Mouse (Mus musculus) MEL (cell line): ENCODE results near the gene Abcg1. TPM values are rescaled to one million over a fixed set of nuclear protein-coding genes. Genes with fewer than 3 reads are reported as not detected.

Experiments used
- DNase-seq: peaks from one replicate; pipeline ENCODE4 v3.0.0; 2011; ENCODE audit warnings: low read depth, low spot score
- H3K27ac ChIP-seq: 2 replicates; pipeline ENCODE4 v1.5.1; 2012; ENCODE audit warnings: low read depth, mild to moderate bottlenecking, control low read depth, low read length, moderate library complexity; ENCODE audit not compliant: control insufficient read depth
- H3K27me3 ChIP-seq, 2 experiments: fragments of 150-350 bp in 1 of 2; sonication (generic) in 1 of 2; 2 replicates each; pipeline ENCODE4 v1.6.1; 2012; ENCODE audit warnings: low read length in 2 of 2, mild to moderate bottlenecking in 2 of 2, improper control_type of control experiment in 1 of 2, moderate library complexity in 1 of 2; ENCODE audit not compliant: insufficient read depth in 2 of 2, control insufficient read depth in 1 of 2
- H3K36me3 ChIP-seq, 2 experiments: 2 replicates each; pipeline ENCODE4 v1.6.1; 2012 to 2014; ENCODE audit warnings: low read length in 2 of 2, improper control_type of control experiment in 1 of 2, inconsistent platforms in 1 of 2, mild to moderate bottlenecking in 1 of 2; ENCODE audit not compliant: insufficient read depth in 2 of 2, control insufficient read depth in 1 of 2
- H3K4me1 ChIP-seq, 2 experiments: fragments of 150-350 bp in 1 of 2; sonication (generic) in 1 of 2; 2 replicates each; pipeline ENCODE4 v1.6.1; 2012; ENCODE audit warnings: low read length in 2 of 2, improper control_type of control experiment in 1 of 2, mild to moderate bottlenecking in 1 of 2; ENCODE audit not compliant: insufficient read depth in 2 of 2, control insufficient read depth in 1 of 2
- H3K4me3 ChIP-seq, 2 experiments: fragments of 150-350 bp in 1 of 2; sonication (generic) in 1 of 2; 2 replicates each; pipeline ENCODE4 v1.5.1; 2012; ENCODE audit warnings: low read depth in 2 of 2, low read length in 2 of 2, mild to moderate bottlenecking in 2 of 2, moderate library complexity in 2 of 2, control low read depth in 1 of 2, improper control_type of control experiment in 1 of 2; ENCODE audit not compliant: control insufficient read depth in 1 of 2, insufficient read depth in 1 of 2
- H3K79me2 ChIP-seq: 2 replicates; pipeline ENCODE4 v1.6.1; 2012; ENCODE audit warnings: mild to moderate bottlenecking, low read length, moderate library complexity; ENCODE audit not compliant: control insufficient read depth, poor library complexity, insufficient read depth
- H3K9ac ChIP-seq: 2 replicates; pipeline ENCODE4 v1.6.1; 2012; ENCODE audit warnings: low read depth, mild to moderate bottlenecking, control low read depth, low read length, moderate library complexity; ENCODE audit not compliant: control insufficient read depth, poor library complexity, severe bottlenecking
- H3K9me3 ChIP-seq: fragments of 150-350 bp; sonication (generic); replicated peaks from 2 replicates; pipeline ENCODE4 v1.6.1; 2012; ENCODE audit warnings: mild to moderate bottlenecking, low read length, improper control_type of control experiment, moderate library complexity; ENCODE audit not compliant: insufficient read depth
- BHLHE40 ChIP-seq: IDR thresholded peaks from 2 replicates; pipeline ENCODE4 v1.6.1; 2012; ENCODE audit warnings: low read depth, mild to moderate bottlenecking, inconsistent platforms, low read length, improper control_type of control experiment, borderline replicate concordance
- CHD2 ChIP-seq: IDR thresholded peaks from 2 replicates; pipeline ENCODE4 v1.6.1; 2011; ENCODE audit warnings: low read length, improper control_type of control experiment
- CTCF ChIP-seq, 3 experiments: IDR thresholded peaks in 2 of 3; conservative IDR thresholded peaks in 1 of 3; 2 replicates each; pipeline ENCODE4 v1.5.1; 2011 to 2012; ENCODE audit warnings: low read length in 3 of 3, low read depth in 2 of 3, mild to moderate bottlenecking in 2 of 3, improper control_type of control experiment in 1 of 3, inconsistent platforms in 1 of 3, mixed read lengths in 1 of 3, moderate library complexity in 1 of 3; ENCODE audit not compliant: control insufficient read depth in 1 of 3, insufficient read depth in 1 of 3, poor library complexity in 1 of 3, severe bottlenecking in 1 of 3
- E2F4 ChIP-seq: IDR thresholded peaks from 2 replicates; pipeline ENCODE4 v1.6.1; 2011; ENCODE audit warnings: low read depth, low read length, improper control_type of control experiment, borderline replicate concordance
- EP300 ChIP-seq, 2 experiments: IDR thresholded peaks; 2 replicates each; pipeline ENCODE4 v1.6.1; 2011; ENCODE audit warnings: improper control_type of control experiment in 2 of 2, low read length in 2 of 2, low read depth in 1 of 2, mild to moderate bottlenecking in 1 of 2
- ETS1 ChIP-seq: IDR thresholded peaks from 2 replicates; pipeline ENCODE4 v1.6.1; 2012; ENCODE audit warnings: low read depth, mild to moderate bottlenecking, inconsistent platforms, low read length, improper control_type of control experiment, moderate library complexity
- GATA1 ChIP-seq: IDR thresholded peaks from 2 replicates; pipeline ENCODE4 v1.6.1; 2011; ENCODE audit warnings: low read depth, low read length, improper control_type of control experiment
- MAFK ChIP-seq: IDR thresholded peaks from 2 replicates; pipeline ENCODE4 v1.6.1; 2011; ENCODE audit warnings: low read depth, mild to moderate bottlenecking, low read length, improper control_type of control experiment, borderline replicate concordance
- MAZ ChIP-seq: IDR thresholded peaks from 2 replicates; pipeline ENCODE4 v1.6.1; 2012; ENCODE audit warnings: low read depth, mild to moderate bottlenecking, inconsistent platforms, low read length, improper control_type of control experiment
- MEF2A ChIP-seq: IDR thresholded peaks from 2 replicates; pipeline ENCODE4 v1.6.1; 2014; ENCODE audit warnings: low read depth, mild to moderate bottlenecking, inconsistent platforms, low read length, improper control_type of control experiment; ENCODE audit not compliant: poor library complexity, insufficient replicate concordance, severe bottlenecking; ENCODE audit errors: extremely low read depth
- MXI1 ChIP-seq: IDR thresholded peaks from 2 replicates; pipeline ENCODE4 v1.6.1; 2011; ENCODE audit warnings: mild to moderate bottlenecking, low read depth, low read length, improper control_type of control experiment
- NELFE ChIP-seq: IDR thresholded peaks from 2 replicates; pipeline ENCODE4 v1.6.1; 2011; ENCODE audit warnings: low read depth, low read length, improper control_type of control experiment
- POLR2A ChIP-seq, 2 experiments: IDR thresholded peaks; 2 replicates each; pipeline ENCODE4 v1.6.1; 2011 to 2012; ENCODE audit warnings: low read length in 2 of 2, mild to moderate bottlenecking in 2 of 2, control low read depth in 1 of 2, improper control_type of control experiment in 1 of 2, low read depth in 1 of 2, moderate library complexity in 1 of 2; ENCODE audit not compliant: control insufficient read depth in 1 of 2, insufficient read depth in 1 of 2, poor library complexity in 1 of 2
- POLR2AphosphoS5 ChIP-seq: IDR thresholded peaks from 2 replicates; pipeline ENCODE4 v1.6.1; 2012; ENCODE audit warnings: low read depth, borderline replicate concordance, mild to moderate bottlenecking, inconsistent platforms, low read length, moderate library complexity, mixed read lengths
- RCOR1 ChIP-seq: IDR thresholded peaks from 2 replicates; pipeline ENCODE4 v1.6.1; 2012; ENCODE audit warnings: low read depth, mild to moderate bottlenecking, inconsistent platforms, low read length, improper control_type of control experiment
- SIN3A ChIP-seq: IDR thresholded peaks from 2 replicates; pipeline ENCODE4 v1.6.1; 2012; ENCODE audit warnings: low read length, improper control_type of control experiment, inconsistent platforms
- TCF12 ChIP-seq: IDR thresholded peaks from 2 replicates; pipeline ENCODE4 v1.6.1; 2014; ENCODE audit warnings: low read depth, mild to moderate bottlenecking, inconsistent platforms, low read length, improper control_type of control experiment, moderate library complexity
- USF2 ChIP-seq, 2 experiments: IDR thresholded peaks; 2 replicates each; pipeline ENCODE4 v1.6.1; 2011 to 2012; ENCODE audit warnings: improper control_type of control experiment in 2 of 2, low read length in 2 of 2, borderline replicate concordance in 1 of 2, inconsistent platforms in 1 of 2, low read depth in 1 of 2, mild to moderate bottlenecking in 1 of 2; ENCODE audit not compliant: insufficient read depth in 1 of 2
- ZC3H11A ChIP-seq: IDR thresholded peaks from 2 replicates; pipeline ENCODE4 v1.6.1; 2012; ENCODE audit warnings: low read depth, mild to moderate bottlenecking, inconsistent platforms, low read length, improper control_type of control experiment
- polyA plus RNA-seq, 2 experiments: library from polyadenylated mRNA; stranded (reverse) in 1 of 2; unstranded in 1 of 2; fragments of >175 nt in 1 of 2; fragments of >200 nt in 1 of 2; gene quantifications; 2 replicates each; pipeline versions ENCODE4 v1.2.1 to v1.2.4; 2012; ENCODE audit warnings: low replicate concordance in 2 of 2, low read depth in 1 of 2; ENCODE audit not compliant: insufficient read length in 2 of 2, insufficient read depth in 1 of 2, missing spikeins in 1 of 2
- total RNA-seq: library from RNA; depleted of rRNA; stranded (reverse); fragments of 300-350 nt; gene quantifications from 2 replicates; pipeline ENCODE4 v1.2.3, GENCODE M21; 2012

Abcg1 gene
- total and polyA plus RNA-seq, 3 experiments = 11.6 to 18.0 TPM; not detected in 1

DNA sequence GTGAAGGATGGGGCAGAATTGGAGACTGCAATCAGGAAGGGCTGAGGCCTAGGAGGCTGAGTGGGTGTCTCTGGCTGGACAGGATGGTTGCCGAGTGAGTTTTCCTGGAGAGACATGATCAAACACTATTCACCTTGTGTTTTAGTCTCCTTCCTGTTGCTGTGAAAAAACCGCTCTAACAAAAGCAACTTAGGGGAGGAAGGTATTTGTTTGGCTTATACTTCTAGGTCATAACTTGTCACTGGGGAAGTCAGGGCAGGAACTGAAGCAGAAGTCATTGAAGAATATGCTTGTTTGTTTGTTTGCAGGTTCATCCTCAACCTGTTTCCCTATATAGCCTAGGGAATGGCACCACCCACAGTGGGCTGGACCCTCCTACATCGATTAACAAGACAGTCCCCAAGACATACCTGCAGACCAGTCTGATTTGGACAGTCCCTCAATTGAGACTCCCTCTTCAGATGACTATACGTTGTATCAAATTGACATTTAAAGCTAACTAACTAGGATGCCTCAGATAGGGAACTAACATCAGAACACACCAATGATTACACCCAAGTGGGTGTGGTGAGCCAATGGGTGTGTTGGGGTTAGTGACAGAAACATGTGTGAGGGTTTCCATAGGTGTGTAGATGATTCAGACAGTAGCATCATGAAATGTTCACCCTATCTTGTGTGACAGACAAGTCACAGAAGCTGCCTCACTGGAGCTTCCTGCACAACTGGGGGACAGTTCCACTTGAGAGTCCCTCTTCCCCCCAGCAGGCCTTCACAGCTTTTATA lies 25.0 kb downstream of the Abcg1 start:
- H3K36me3 ChIP-seq = peaks cover 0 to 5% of the 10 kb centered on the region in 2 experiments; a peak in 3 of 4 replicates
- peaks cover 5 to 7% of the 10 kb centered on the region in 2 experiments; a peak in 3 of 4 replicates for H3K4me1 ChIP-seq

DNA sequence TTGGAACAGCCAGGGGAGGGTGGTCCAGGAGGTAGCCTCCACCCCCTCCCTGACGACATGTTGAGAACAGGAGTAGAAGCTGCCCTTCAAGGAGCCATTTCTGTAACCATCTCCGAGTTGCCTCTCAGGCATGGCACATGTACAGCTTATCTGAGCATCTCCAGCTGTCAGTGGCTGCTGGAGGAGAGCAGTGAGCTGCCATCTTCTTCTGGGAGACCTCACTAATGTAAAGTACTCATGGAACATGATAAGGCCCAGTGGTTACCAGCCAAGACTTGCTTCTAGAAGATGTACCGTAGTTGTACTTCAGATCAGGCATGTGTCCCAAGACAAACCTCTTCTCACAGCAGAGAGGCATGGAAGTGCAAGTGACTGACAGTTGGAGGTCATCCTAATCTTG lies 28.0 kb downstream of the Abcg1 start:
- H3K36me3 ChIP-seq = peaks cover 0 to 14% of the 10 kb centered on the region in 2 experiments; a peak in 3 of 4 replicates
- no peaks in the 10 kb centered on the region for H3K9me3 ChIP-seq
- no peak overlapping the region for H3K9ac ChIP-seq
- H3K79me2 ChIP-seq = no peaks in the 10 kb centered on the region; the same call in 1 of the 2 replicates
- TF ChIP-seq ETS1 (0 out of 2 replicates have a peak, but pooled peaks have one; percentile 16), MXI1 (no peak)
- DNase-seq = no peak
- no peak overlapping the region for H3K4me3 ChIP-seq
- no peak overlapping the region for H3K27ac ChIP-seq
- H3K27me3 ChIP-seq = no peaks in the 10 kb centered on the region
- H3K4me1 ChIP-seq = peaks cover 13 to 20% of the 10 kb centered on the region in 2 experiments

More for the DNA sequence above, 25.0 kb downstream of the Abcg1 start:
- Histone ChIP-seq H3K9ac (no peak overlapping the region), H3K27ac (no peak overlapping the region), H3K9me3 (no peaks in the 10 kb centered on the region), H3K4me3 (no peak overlapping the region), H3K79me2 (no peaks in the 10 kb centered on the region), H3K27me3 (no peaks in the 10 kb centered on the region)
- TF ChIP-seq RCOR1 = no peak
- TF ChIP-seq EP300 (IDR thresholded peaks at IDR 0.05; ENCODE audit: low read depth in 1 of 2, low read length in 2 of 2) = no peak
- TF ChIP-seq SIN3A = no peak
- no peak for TF ChIP-seq MAZ
- TF ChIP-seq CHD2 = no peak
- TF ChIP-seq NELFE = no peak
- TF ChIP-seq MAFK = no peak
- no peak for TF ChIP-seq CTCF (IDR thresholded peaks at IDR 0.05 in 2 of 3, conservative IDR thresholded peaks at IDR 0.05 in 1 of 3; ENCODE audit: control insufficient read depth in 1 of 3, insufficient read depth in 1 of 3, low read depth in 2 of 3, low read length in 3 of 3, poor library complexity in 1 of 3, severe bottlenecking in 1 of 3)
- no peak for TF ChIP-seq GATA1
- TF ChIP-seq MEF2A = no peak
- TF ChIP-seq E2F4 = no peak
- DNase-seq = peak; percentile 49

DNA sequence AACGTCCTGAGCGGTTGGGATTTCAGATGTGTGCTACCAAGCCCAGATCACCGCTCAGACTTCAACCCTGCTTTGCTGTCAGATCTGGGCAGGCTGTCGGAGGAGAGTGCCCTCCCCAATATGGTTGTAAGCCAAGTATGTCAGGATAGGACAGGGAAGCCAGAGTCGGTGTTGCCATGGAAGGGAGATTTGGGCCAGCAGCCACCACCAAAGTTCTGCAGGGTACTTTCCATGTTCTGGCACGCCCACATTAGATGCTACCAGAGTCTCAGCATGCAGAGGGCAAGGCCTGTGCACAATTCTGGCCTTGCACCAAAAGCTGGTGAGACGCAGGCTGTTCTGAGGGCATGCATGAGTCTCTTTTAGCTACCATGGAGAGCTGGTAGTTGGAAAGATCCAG lies 28.7 kb downstream of the Abcg1 start:
- H3K36me3 ChIP-seq = peaks cover 0 to 21% of the 10 kb centered on the region in 2 experiments; a peak in 3 of 4 replicates
- no peaks in the 10 kb centered on the region for H3K27me3 ChIP-seq
- no peaks in the 10 kb centered on the region for H3K9me3 ChIP-seq
- no peak for TF ChIP-seq SIN3A
- no peak for TF ChIP-seq ZC3H11A
- no peak for TF ChIP-seq BHLHE40
- no peak for TF ChIP-seq POLR2AphosphoS5
- no peak for TF ChIP-seq POLR2A (IDR thresholded peaks at IDR 0.05; ENCODE audit: control insufficient read depth in 1 of 2, insufficient read depth in 1 of 2, low read depth in 1 of 2, low read length in 2 of 2, poor library complexity in 1 of 2)
- no peak for TF ChIP-seq TCF12
- no peak for TF ChIP-seq USF2 (IDR thresholded peaks at IDR 0.05; ENCODE audit: borderline replicate concordance in 1 of 2, insufficient read depth in 1 of 2, low read depth in 1 of 2, low read length in 2 of 2)
- no peaks in the 10 kb centered on the region; the same call in none of the 2 replicates for H3K79me2 ChIP-seq
- no peak for DNase-seq
- H3K4me3 ChIP-seq = no peak overlapping the region
- no peak overlapping the region for H3K27ac ChIP-seq
- no peak overlapping the region for H3K9ac ChIP-seq
- peaks cover 20 to 26% of the 10 kb centered on the region in 2 experiments for H3K4me1 ChIP-seq
